Mouse (Mus musculus): ENCODE data around the gene Chchd4. TPM values are rescaled to one million over a fixed set of nuclear protein-coding genes. Genes with fewer than 3 reads are reported as not detected.

The Chchd4 gene
- polyA plus RNA-seq, 1 experiment, result 16.0 TPM

- Histone ChIP-seq H3K36me3 (ENCODE audit: control insufficient read depth, insufficient read depth, low read length) (0 out of 2 replicates have a peak, but pooled peaks cover 2% of the 10 kb centered on the region), H3K4me1 (ENCODE audit: control insufficient read depth, insufficient read depth, low read length) (no peaks in the 10 kb centered on the region), H3K4me3 (ENCODE audit: insufficient read depth, low read depth, low read length) (no peak overlapping the region), H3K27ac (ENCODE audit: insufficient read depth, low read depth, low read length) (no peak overlapping the region), H3K27me3 (replicated peaks; ENCODE audit: control insufficient read depth, insufficient read depth, low read length) (no peaks in the 10 kb centered on the region)
- TF ChIP-seq POLR2A (IDR thresholded peaks at IDR 0.05; ENCODE audit: low read depth, low read length) (no peak), CTCF (conservative IDR thresholded peaks at IDR 0.05; ENCODE audit: insufficient read depth, insufficient read length, low read depth, low read length) (no peak)
- DNase-seq, result peak; percentile 92
- WGBS, result 45% methylated on average over 1 of the region's 1 CpGs
Observed at GRCm38 (mm10) chr6:91459471-91459870, 13.9 kb downstream of the Chchd4 start.

GRCm38 (mm10) chr6:91454546-91454945, 18.8 kb downstream of the Chchd4 start:
- Histone ChIP-seq H3K36me3 (ENCODE audit: control insufficient read depth, insufficient read depth, low read length) (no peaks in the 10 kb centered on the region), H3K4me1 (ENCODE audit: control insufficient read depth, insufficient read depth, low read length) (no peaks in the 10 kb centered on the region), H3K27me3 (replicated peaks; ENCODE audit: control insufficient read depth, insufficient read depth, low read length) (no peaks in the 10 kb centered on the region), H3K4me3 (ENCODE audit: insufficient read depth, low read depth, low read length) (no peak overlapping the region), H3K27ac (ENCODE audit: insufficient read depth, low read depth, low read length) (no peak overlapping the region)
- DNase-seq, result no peak
- 30% methylated on average over 5 of the region's 5 CpGs for WGBS
- TF ChIP-seq CTCF (conservative IDR thresholded peaks at IDR 0.05; ENCODE audit: insufficient read depth, insufficient read length, low read depth, low read length) (no peak), POLR2A (IDR thresholded peaks at IDR 0.05; ENCODE audit: low read depth, low read length) (no peak)

- Histone ChIP-seq H3K4me1 (ENCODE audit: control insufficient read depth, insufficient read depth, low read length) (no peaks in the 10 kb centered on the region), H3K27ac (ENCODE audit: insufficient read depth, low read depth, low read length) (no peak overlapping the region), H3K36me3 (ENCODE audit: control insufficient read depth, insufficient read depth, low read length) (no peaks in the 10 kb centered on the region), H3K27me3 (replicated peaks; ENCODE audit: control insufficient read depth, insufficient read depth, low read length) (no peaks in the 10 kb centered on the region), H3K4me3 (ENCODE audit: insufficient read depth, low read depth, low read length) (no peak overlapping the region)
- 61% methylated on average over 1 of the region's 1 CpGs for WGBS
- no peak for DNase-seq
- TF ChIP-seq POLR2A (IDR thresholded peaks at IDR 0.05; ENCODE audit: low read depth, low read length), result no peak
- no peak for TF ChIP-seq CTCF (conservative IDR thresholded peaks at IDR 0.05; ENCODE audit: insufficient read depth, insufficient read length, low read depth, low read length)
Observed at GRCm38 (mm10) chr6:91452056-91452455, 21.3 kb downstream of the Chchd4 start.

- TF ChIP-seq CTCF (conservative IDR thresholded peaks at IDR 0.05; ENCODE audit: insufficient read depth, insufficient read length, low read depth, low read length) (no peak), POLR2A (IDR thresholded peaks at IDR 0.05; ENCODE audit: low read depth, low read length) (no peak)
- no peak overlapping the region for H3K4me3 ChIP-seq (ENCODE audit: insufficient read depth, low read depth, low read length)
- no peak for DNase-seq
- H3K36me3 ChIP-seq (ENCODE audit: control insufficient read depth, insufficient read depth, low read length), result no peaks in the 10 kb centered on the region
- no peaks in the 10 kb centered on the region for H3K27me3 ChIP-seq (replicated peaks; ENCODE audit: control insufficient read depth, insufficient read depth, low read length)
- H3K27ac ChIP-seq (ENCODE audit: insufficient read depth, low read depth, low read length), result no peak overlapping the region
- 50% methylated on average over 3 of the region's 3 CpGs for WGBS
- no peaks in the 10 kb centered on the region for H3K4me1 ChIP-seq (ENCODE audit: control insufficient read depth, insufficient read depth, low read length)
Observed at GRCm38 (mm10) chr6:91449472-91450225, 23.7 kb downstream of the Chchd4 start.

GRCm38 (mm10) chr6:91445316-91445715, 28.0 kb downstream of the Chchd4 start:
- TF ChIP-seq POLR2A (IDR thresholded peaks at IDR 0.05; ENCODE audit: low read depth, low read length), result no peak
- TF ChIP-seq CTCF (conservative IDR thresholded peaks at IDR 0.05; ENCODE audit: insufficient read depth, insufficient read length, low read depth, low read length), result no peak
- Histone ChIP-seq H3K27me3 (replicated peaks; ENCODE audit: control insufficient read depth, insufficient read depth, low read length) (no peaks in the 10 kb centered on the region), H3K4me3 (ENCODE audit: insufficient read depth, low read depth, low read length) (no peak overlapping the region), H3K36me3 (ENCODE audit: control insufficient read depth, insufficient read depth, low read length) (no peaks in the 10 kb centered on the region), H3K27ac (ENCODE audit: insufficient read depth, low read depth, low read length) (no peak overlapping the region), H3K4me1 (ENCODE audit: control insufficient read depth, insufficient read depth, low read length) (peaks cover 4% of the 10 kb centered on the region; the same call in 1 of the 2 replicates)
- no peak for DNase-seq
- WGBS, result 78% methylated on average over 3 of the region's 3 CpGs

GRCm38 (mm10) chr6:91441145-91441662, 32.1 kb downstream of the Chchd4 start:
- WGBS, result 1% methylated on average over 19 of the region's 19 CpGs
- no peak overlapping the region for H3K27ac ChIP-seq (ENCODE audit: insufficient read depth, low read depth, low read length)

GRCm38 (mm10) chr6:91440474-91441144, 32.7 kb downstream of the Chchd4 start:
- H3K27me3 ChIP-seq (replicated peaks; ENCODE audit: control insufficient read depth, insufficient read depth, low read length), result no peaks in the 10 kb centered on the region
- peak; percentile 97 for DNase-seq
- H3K4me1 ChIP-seq (ENCODE audit: control insufficient read depth, insufficient read depth, low read length), result peaks cover 4% of the 10 kb centered on the region; the same call in 1 of the 2 replicates
- H3K36me3 ChIP-seq (ENCODE audit: control insufficient read depth, insufficient read depth, low read length), result no peaks in the 10 kb centered on the region
- H3K27ac ChIP-seq (ENCODE audit: insufficient read depth, low read depth, low read length), result no peak overlapping the region; the same call in 1 of the 2 replicates
- peak; percentile 61 for TF ChIP-seq POLR2A (IDR thresholded peaks at IDR 0.05; ENCODE audit: low read depth, low read length)
- no peak for TF ChIP-seq CTCF (conservative IDR thresholded peaks at IDR 0.05; ENCODE audit: insufficient read depth, insufficient read length, low read depth, low read length)
- 2% methylated on average over 30 of the region's 30 CpGs for WGBS
- H3K4me3 ChIP-seq (ENCODE audit: insufficient read depth, low read depth, low read length), result peak overlapping the region; percentile 74

More at GRCm38 (mm10) chr6:91441145-91441662, 32.1 kb downstream of the Chchd4 start:
- Histone ChIP-seq H3K27me3 (replicated peaks; ENCODE audit: control insufficient read depth, insufficient read depth, low read length) (no peaks in the 10 kb centered on the region), H3K36me3 (ENCODE audit: control insufficient read depth, insufficient read depth, low read length) (no peaks in the 10 kb centered on the region), H3K4me1 (ENCODE audit: control insufficient read depth, insufficient read depth, low read length) (peaks cover 4% of the 10 kb centered on the region; the same call in 1 of the 2 replicates), H3K4me3 (ENCODE audit: insufficient read depth, low read depth, low read length) (peak overlapping the region; percentile 74)
- no peak for DNase-seq
- TF ChIP-seq POLR2A (IDR thresholded peaks at IDR 0.05; ENCODE audit: low read depth, low read length) (no peak), CTCF (conservative IDR thresholded peaks at IDR 0.05; ENCODE audit: insufficient read depth, insufficient read length, low read depth, low read length) (no peak)
